Mouse (Mus musculus): ENCODE results near the gene Gdf15.

- TF ChIP-seq GATA1 (IDR thresholded peaks at IDR 0.05; ENCODE audit: borderline replicate concordance, low read length), result no peak
- no peak for TF ChIP-seq FLI1 (IDR thresholded peaks at IDR 0.05; ENCODE audit: low read length)
Measured at GRCm38 (mm10) chr8:70601271-70601649, 31.0 kb downstream of the Gdf15 start.

All from megakaryocyte, embryonic 14.5 days (primary cell).